Mouse (Mus musculus): Measurements from ENCODE around the gene Ifitm6.

DNA sequence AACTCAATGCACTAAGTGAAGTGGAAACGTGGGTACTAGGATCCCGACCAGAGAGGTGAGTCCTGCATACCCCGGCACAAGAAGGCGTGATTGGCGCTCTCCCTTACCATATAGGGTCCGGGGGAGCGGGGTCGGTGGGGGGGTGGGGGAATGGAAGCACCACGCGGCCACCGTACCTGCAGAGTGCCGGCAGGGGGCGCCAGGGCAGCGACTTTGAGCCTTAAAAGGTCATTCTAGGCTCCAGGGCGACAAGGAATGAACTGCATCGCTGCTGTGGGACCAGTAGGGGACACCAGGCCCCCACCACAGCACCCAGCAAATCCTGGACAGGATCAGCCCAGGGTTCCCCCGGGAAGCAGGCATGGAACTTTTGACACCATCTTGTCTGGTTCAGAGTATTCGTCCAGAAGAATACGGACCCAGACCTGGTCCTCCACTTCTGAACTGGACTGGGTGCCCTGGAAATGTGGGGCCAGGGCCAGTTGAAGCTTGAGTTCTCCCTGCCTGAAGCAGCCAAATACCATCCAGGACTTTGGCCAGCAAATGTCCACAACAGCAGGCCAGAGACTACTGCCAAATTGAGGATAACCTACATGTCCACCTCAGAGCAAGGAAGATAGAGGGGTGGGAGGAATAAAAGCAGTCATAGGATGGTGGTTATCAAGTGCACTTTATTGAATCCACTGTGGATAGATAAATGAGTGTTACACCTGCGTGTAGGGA lies 8.6 kb downstream of the Ifitm6 start:
- peak; percentile 49 to 98 for TF ChIP-seq CTCF (conservative IDR thresholded peaks at IDR 0.05 in 1 of 2, IDR thresholded peaks at IDR 0.05 in 1 of 2; ENCODE audit: low read depth in 2 of 2, low read length in 2 of 2)
- no peak for TF ChIP-seq POLR2A (IDR thresholded peaks at IDR 0.05; ENCODE audit: low read depth, low read length)
- no peak for TF ChIP-seq EP300 (IDR thresholded peaks at IDR 0.05; ENCODE audit: low read length)
- TF ChIP-seq USF1 (IDR thresholded peaks at IDR 0.05; ENCODE audit: low read depth, low read length), result no peak
- TF ChIP-seq TCF12 (IDR thresholded peaks at IDR 0.05; ENCODE audit: low read depth, low read length), result no peak
- no peak for TF ChIP-seq ELF1 (IDR thresholded peaks at IDR 0.05; ENCODE audit: low read depth, low read length)
- 0 out of 2 replicates have a peak, but pooled peaks have one; percentile 39 for TF ChIP-seq NRF1 (IDR thresholded peaks at IDR 0.05; ENCODE audit: low read depth, low read length)
- no peak for TF ChIP-seq JUN (IDR thresholded peaks at IDR 0.05; ENCODE audit: insufficient read depth, low read depth, low read length)
- TF ChIP-seq MAFK (IDR thresholded peaks at IDR 0.05; ENCODE audit: insufficient replicate concordance, low read length), result no peak
- 0 out of 2 replicates have a peak, but pooled peaks have one; percentile 36 for TF ChIP-seq ZNF384 (IDR thresholded peaks at IDR 0.05; ENCODE audit: low read depth, low read length)
- no peak for TF ChIP-seq KAT2A (IDR thresholded peaks at IDR 0.05; ENCODE audit: insufficient replicate concordance, low read length)
- TF ChIP-seq ZKSCAN1 (IDR thresholded peaks at IDR 0.05; ENCODE audit: borderline replicate concordance, low read depth, low read length), result no peak
